Mouse (Mus musculus): Measurements from ENCODE around the gene Ssu2.

GRCm38 (mm10) chr6:112339016-112339415, 48.8 kb downstream of the Ssu2 start:
- TF ChIP-seq POLR2A (IDR thresholded peaks at IDR 0.05; ENCODE audit: borderline replicate concordance, control insufficient read depth, low read depth, low read length) (no peak), CTCF (IDR thresholded peaks at IDR 0.05; ENCODE audit: control insufficient read depth, insufficient read depth, low read length) (no peak)
